Mouse (Mus musculus): ENCODE results near the gene Sucla2. TPM values are rescaled to one million over a fixed set of nuclear protein-coding genes. Genes with fewer than 3 reads are reported as not detected.
"Not testable (repeated sequence)": the region's sequence is repeated elsewhere in the genome, so short reads cannot be mapped to it uniquely, and the experiment has no call there.

Sucla2 gene
- polyA plus RNA-seq, 1 experiment from 2014 or later: 139 TPM

GRCm38 (mm10) chr14:73507200-73507599 is 17.9 kb upstream of the Sucla2 start:
- WGBS: 90% methylated on average over 15 of the region's 15 CpGs
- Histone ChIP-seq H3K36me3 (ENCODE audit: control insufficient read depth, insufficient read depth, low read length) (no peaks in the 10 kb centered on the region), H3K9me3 (ENCODE audit: control insufficient read depth, low read length) (no peaks in the 10 kb centered on the region), H3K9ac (replicated peaks; ENCODE audit: low read depth, low read length) (no peak overlapping the region), H3K27ac (ENCODE audit: low read depth, low read length) (no peak overlapping the region), H3K4me3 (ENCODE audit: low read depth, low read length) (no peak overlapping the region), H3K4me2 (ENCODE audit: low read depth, low read length) (no peak overlapping the region), H3K27me3 (ENCODE audit: control insufficient read depth, insufficient read depth, low read length) (no peaks in the 10 kb centered on the region), H3K4me1 (ENCODE audit: control insufficient read depth, insufficient read depth, low read length) (peaks cover 9% of the 10 kb centered on the region)
- ATAC-seq (ENCODE audit: low read depth): no peak

- Histone ChIP-seq H3K9ac (replicated peaks; ENCODE audit: low read depth, low read length) (no peak overlapping the region), H3K27ac (ENCODE audit: low read depth, low read length) (no peak overlapping the region), H3K4me2 (ENCODE audit: low read depth, low read length) (no peak overlapping the region), H3K9me3 (ENCODE audit: control insufficient read depth, low read length) (no peaks in the 10 kb centered on the region), H3K4me1 (ENCODE audit: control insufficient read depth, insufficient read depth, low read length) (peaks cover 9% of the 10 kb centered on the region), H3K4me3 (ENCODE audit: low read depth, low read length) (no peak overlapping the region), H3K27me3 (ENCODE audit: control insufficient read depth, insufficient read depth, low read length) (no peaks in the 10 kb centered on the region), H3K36me3 (ENCODE audit: control insufficient read depth, insufficient read depth, low read length) (no peaks in the 10 kb centered on the region)
- ATAC-seq (ENCODE audit: low read depth): no peak
- WGBS: 81% methylated on average over 11 of the region's 11 CpGs
These were observed 17.3 kb upstream of the Sucla2 start for GRCm38 (mm10) chr14:73507702-73508376.

GRCm38 (mm10) chr14:73508630-73509395 is 16.3 kb upstream of the Sucla2 start:
- H3K9me3 ChIP-seq (ENCODE audit: control insufficient read depth, low read length): no peaks in the 10 kb centered on the region
- no peak overlapping the region for H3K4me2 ChIP-seq (ENCODE audit: low read depth, low read length)
- H3K36me3 ChIP-seq (ENCODE audit: control insufficient read depth, insufficient read depth, low read length): no peaks in the 10 kb centered on the region
- WGBS: 97% methylated on average over 6 of the region's 6 CpGs
- no peak overlapping the region for H3K4me3 ChIP-seq (ENCODE audit: low read depth, low read length)
- H3K9ac ChIP-seq (replicated peaks; ENCODE audit: low read depth, low read length): no peak overlapping the region
- no peak overlapping the region for H3K27ac ChIP-seq (ENCODE audit: low read depth, low read length)
- peaks cover 7% of the 10 kb centered on the region for H3K4me1 ChIP-seq (ENCODE audit: control insufficient read depth, insufficient read depth, low read length)
- ATAC-seq (ENCODE audit: low read depth): no peak
- no peaks in the 10 kb centered on the region for H3K27me3 ChIP-seq (ENCODE audit: control insufficient read depth, insufficient read depth, low read length)

GRCm38 (mm10) chr14:73509765-73510423 is 15.2 kb upstream of the Sucla2 start, which contains the start of gene Med4:
Med4 (plus strand) TSS chr14:73510025.
- H3K27ac ChIP-seq (ENCODE audit: low read depth, low read length): 0 out of 2 replicates have a peak within 1 kb of the TSS, but pooled peaks have one; percentile 24
- H3K4me2 ChIP-seq (ENCODE audit: low read depth, low read length): peak within 1 kb of the TSS; percentile 76
- 0% methylated on average over 41 of the region's 41 CpGs for WGBS
- H3K9ac ChIP-seq (replicated peaks; ENCODE audit: low read depth, low read length): peak within 1 kb of the TSS; percentile 83
- H3K4me1 ChIP-seq (ENCODE audit: control insufficient read depth, insufficient read depth, low read length): peaks cover 7% of the 10 kb centered on the region
- no peaks in the 10 kb centered on the region for H3K36me3 ChIP-seq (ENCODE audit: control insufficient read depth, insufficient read depth, low read length)
- ATAC-seq (ENCODE audit: low read depth): peak; percentile 97
- H3K9me3 ChIP-seq (ENCODE audit: control insufficient read depth, low read length): no peaks in the 10 kb centered on the region
- H3K4me3 ChIP-seq (ENCODE audit: low read depth, low read length): peak within 1 kb of the TSS; percentile 81
- no peaks in the 10 kb centered on the region for H3K27me3 ChIP-seq (ENCODE audit: control insufficient read depth, insufficient read depth, low read length)

- Histone ChIP-seq H3K4me2 (ENCODE audit: low read depth, low read length) (no peak overlapping the region), H3K27ac (ENCODE audit: low read depth, low read length) (no peak overlapping the region), H3K4me3 (ENCODE audit: low read depth, low read length) (no peak overlapping the region), H3K9me3 (ENCODE audit: control insufficient read depth, low read length) (no peaks in the 10 kb centered on the region), H3K9ac (replicated peaks; ENCODE audit: low read depth, low read length) (no peak overlapping the region), H3K36me3 (ENCODE audit: control insufficient read depth, insufficient read depth, low read length) (no peaks in the 10 kb centered on the region), H3K27me3 (ENCODE audit: control insufficient read depth, insufficient read depth, low read length) (no peaks in the 10 kb centered on the region), H3K4me1 (ENCODE audit: control insufficient read depth, insufficient read depth, low read length) (no peaks in the 10 kb centered on the region)
- 84% methylated on average over 3 of the region's 3 CpGs for WGBS
- no peak for ATAC-seq (ENCODE audit: low read depth)
These were observed 983 bp upstream of the Sucla2 start for GRCm38 (mm10) chr14:73524136-73524535.

GRCm38 (mm10) chr14:73528661-73529060 is 3.5 kb downstream of the Sucla2 start:
- H3K27me3 ChIP-seq (ENCODE audit: control insufficient read depth, insufficient read depth, low read length): not testable (repeated sequence)

GRCm38 (mm10) chr14:73533755-73534465 is 8.8 kb downstream of the Sucla2 start:
- H3K4me1 ChIP-seq (ENCODE audit: control insufficient read depth, insufficient read depth, low read length): no peaks in the 10 kb centered on the region
- 75% methylated on average over 6 of the region's 6 CpGs for WGBS
- H3K27ac ChIP-seq (ENCODE audit: low read depth, low read length): no peak overlapping the region

More at GRCm38 (mm10) chr14:73528661-73529060, 3.5 kb downstream of the Sucla2 start:
- H3K27ac ChIP-seq (ENCODE audit: low read depth, low read length); H3K36me3 ChIP-seq (ENCODE audit: control insufficient read depth, insufficient read depth, low read length); H3K4me3 ChIP-seq (ENCODE audit: low read depth, low read length); H3K9me3 ChIP-seq (ENCODE audit: control insufficient read depth, low read length); H3K9ac ChIP-seq (replicated peaks; ENCODE audit: low read depth, low read length); ATAC-seq (ENCODE audit: low read depth); H3K4me2 ChIP-seq (ENCODE audit: low read depth, low read length); H3K4me1 ChIP-seq (ENCODE audit: control insufficient read depth, insufficient read depth, low read length): not testable (repeated sequence)
- WGBS: 91% methylated on average over 3 of the region's 3 CpGs

GRCm38 (mm10) chr14:73535641-73536040 is 10.5 kb downstream of the Sucla2 start:
- no peak overlapping the region for H3K4me2 ChIP-seq (ENCODE audit: low read depth, low read length)
- ATAC-seq (ENCODE audit: low read depth): no peak

More at GRCm38 (mm10) chr14:73533755-73534465, 8.8 kb downstream of the Sucla2 start:
- H3K4me2 ChIP-seq (ENCODE audit: low read depth, low read length): no peak overlapping the region
- no peaks in the 10 kb centered on the region for H3K27me3 ChIP-seq (ENCODE audit: control insufficient read depth, insufficient read depth, low read length)
- H3K36me3 ChIP-seq (ENCODE audit: control insufficient read depth, insufficient read depth, low read length): no peaks in the 10 kb centered on the region
- no peak overlapping the region for H3K4me3 ChIP-seq (ENCODE audit: low read depth, low read length)
- H3K9ac ChIP-seq (replicated peaks; ENCODE audit: low read depth, low read length): no peak overlapping the region
- no peak for ATAC-seq (ENCODE audit: low read depth)
- no peaks in the 10 kb centered on the region for H3K9me3 ChIP-seq (ENCODE audit: control insufficient read depth, low read length)

More at GRCm38 (mm10) chr14:73535641-73536040, 10.5 kb downstream of the Sucla2 start:
- H3K4me1 ChIP-seq (ENCODE audit: control insufficient read depth, insufficient read depth, low read length): no peaks in the 10 kb centered on the region
- H3K9ac ChIP-seq (replicated peaks; ENCODE audit: low read depth, low read length): no peak overlapping the region
- no peaks in the 10 kb centered on the region for H3K27me3 ChIP-seq (ENCODE audit: control insufficient read depth, insufficient read depth, low read length)
- H3K4me3 ChIP-seq (ENCODE audit: low read depth, low read length): no peak overlapping the region
- H3K36me3 ChIP-seq (ENCODE audit: control insufficient read depth, insufficient read depth, low read length): no peaks in the 10 kb centered on the region
- H3K27ac ChIP-seq (ENCODE audit: low read depth, low read length): no peak overlapping the region
- no peaks in the 10 kb centered on the region for H3K9me3 ChIP-seq (ENCODE audit: control insufficient read depth, low read length)
- WGBS: 85% methylated on average over 2 of the region's 2 CpGs
